Mouse (Mus musculus) common myeloid progenitor, adult 5-6 weeks (primary cell): ENCODE results near the gene Ly6g6f. TPM values are rescaled to one million over a fixed set of nuclear protein-coding genes. Genes with fewer than 3 reads are reported as not detected.

Experiments used
- ATAC-seq: replicated peaks from 2 replicates; pipeline ENCODE4 v1.8.0; 2016; ENCODE audit warnings: low read depth, mild to moderate bottlenecking, moderate TSS enrichment, inconsistent platforms; ENCODE audit not compliant: poor library complexity, severe bottlenecking
- total RNA-seq: library from RNA; stranded (forward); fragments of 200-1000, 187-1606 nt; gene quantifications from 2 replicates; pipeline ENCODE4 v1.2.3, GENCODE M21; 2017

The Ly6g6f gene
- total RNA-seq, 1 experiment from 2014 or later = not detected

GRCm38 (mm10) chr17:35058911-35059892, 26.2 kb downstream of the Ly6g6f start, which contains the start of gene Ddah2:
TSS of gene Ddah2 (plus strand) at chr17:35059035.
- ATAC-seq = peak; percentile 83

GRCm38 (mm10) chr17:35058316-35058715, 27.1 kb downstream of the Ly6g6f start:
- ATAC-seq = no peak

GRCm38 (mm10) chr17:35057090-35057489, 28.3 kb downstream of the Ly6g6f start:
- ATAC-seq = no peak

GRCm38 (mm10) chr17:35055691-35056495, 29.5 kb downstream of the Ly6g6f start:
- ATAC-seq = no peak

GRCm38 (mm10) chr17:35052271-35052798, 33.1 kb downstream of the Ly6g6f start:
- ATAC-seq = no peak

- peak; percentile 63 for ATAC-seq
Measured at GRCm38 (mm10) chr17:35051156-35052086, 34.0 kb downstream of the Ly6g6f start.

- ATAC-seq = peak; percentile 12; the same call in 1 of the 2 replicates
Measured at GRCm38 (mm10) chr17:35050126-35050750, 35.2 kb downstream of the Ly6g6f start.

- ATAC-seq = peak; percentile 14; the same call in 1 of the 2 replicates
Measured at GRCm38 (mm10) chr17:35049561-35050016, 35.8 kb downstream of the Ly6g6f start, which contains the start of gene Clic1. TSS of gene Clic1 (plus strand) at chr17:35049966.

- no peak for ATAC-seq
Measured at GRCm38 (mm10) chr17:35048932-35049440, 36.4 kb downstream of the Ly6g6f start.

GRCm38 (mm10) chr17:35048149-35048931, 37.1 kb downstream of the Ly6g6f start:
- ATAC-seq = peak; percentile 10

- ATAC-seq = no peak
Measured at GRCm38 (mm10) chr17:35047688-35048087, 37.7 kb downstream of the Ly6g6f start.

GRCm38 (mm10) chr17:35046681-35047455, 38.5 kb downstream of the Ly6g6f start, which contains the start of gene Msh5:
TSS of gene Msh5 (minus strand) at chr17:35046745.
- ATAC-seq = peak; percentile 71

GRCm38 (mm10) chr17:35045807-35046680, 39.4 kb downstream of the Ly6g6f start:
- no peak for ATAC-seq

- no peak for ATAC-seq
Measured at GRCm38 (mm10) chr17:35044904-35045806, 40.3 kb downstream of the Ly6g6f start.

GRCm38 (mm10) chr17:35043794-35044193, 41.6 kb downstream of the Ly6g6f start:
- no peak for ATAC-seq
